Mouse (Mus musculus) ES-E14 (cell line): ENCODE data around the gene Fsd1.

ENCODE experiments used
- CHD2 ChIP-seq: IDR thresholded peaks from 2 replicates; pipeline ENCODE4 v1.6.1; 2014; ENCODE audit warnings: mild to moderate bottlenecking, low read depth, low read length, inconsistent platforms
- HCFC1 ChIP-seq: IDR thresholded peaks from 2 replicates; pipeline ENCODE4 v1.6.1; 2012; ENCODE audit warnings: low read length, inconsistent platforms, borderline replicate concordance; ENCODE audit not compliant: insufficient read depth
- MAFK ChIP-seq: IDR thresholded peaks from 2 replicates; pipeline ENCODE4 v1.6.1; 2014; ENCODE audit warnings: mild to moderate bottlenecking, low read depth, low read length, inconsistent platforms; ENCODE audit not compliant: insufficient read depth
- ZC3H11A ChIP-seq: IDR thresholded peaks from 2 replicates; pipeline ENCODE4 v1.6.1; 2012; ENCODE audit warnings: low read depth, mild to moderate bottlenecking, inconsistent platforms, low read length, borderline replicate concordance

DNA sequence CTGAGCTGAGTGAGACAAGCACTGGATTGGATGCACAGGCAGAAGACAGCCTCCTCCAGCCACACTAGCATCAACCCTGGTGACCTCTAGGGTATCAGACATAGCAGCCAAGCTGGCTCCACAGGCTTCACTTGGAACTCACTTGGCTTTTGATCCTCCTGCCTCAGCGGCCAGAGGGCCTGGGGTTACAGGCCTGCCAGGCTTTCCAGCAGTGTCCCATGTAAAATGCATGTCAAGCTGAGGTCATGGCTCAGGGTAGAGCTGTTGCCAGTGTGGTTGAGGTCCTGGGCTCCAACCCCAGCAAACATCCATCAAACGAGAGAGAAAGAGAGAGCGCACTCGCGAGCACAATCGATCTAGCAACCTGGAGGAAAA, 48.4 kb downstream of the Fsd1 start:
- TF ChIP-seq MAFK (no peak), ZC3H11A (no peak), CHD2 (no peak), HCFC1 (no peak)
